In genomic region chr13:12340183-12340975, GRCm38 (mm10) we compare ENCODE assay signal across 8 mouse cellular contexts. TPM values are rescaled to one million over a fixed set of nuclear protein-coding genes. Genes with fewer than 3 reads are reported as not detected.
DNase-seq lines count a peak whose midpoint lies in the region; ATAC-seq and TF ChIP-seq lines count a peak whose summit lies in the region.

Actn2 (minus strand) TSS chr13:12340760.

- TF ChIP-seq CTCF in thymus, adult 2 months (IDR thresholded peaks at IDR 0.05; ENCODE audit: borderline replicate concordance, control insufficient read depth, extremely low read depth, insufficient read depth, low read length, poor library complexity): no peak

- H3K4me2 ChIP-seq in hindbrain, embryonic 11.5 days (replicated peaks; ENCODE audit: low read depth, low read length): peak within 1 kb of the TSS; percentile 69
- H3K4me2 ChIP-seq in lung, embryonic 15.5 days: peak within 1 kb of the TSS; percentile 70

- WGBS in hindbrain, embryonic 11.5 days: under 1% methylated on average over 42 of the region's 43 CpGs
- under 1% methylated on average over 43 of the region's 43 CpGs for WGBS in lung, embryonic 15.5 days
- 1% methylated on average over 43 of the region's 43 CpGs for WGBS in thymus, adult 2 months

- H3K4me3 ChIP-seq in hindbrain, embryonic 11.5 days (ENCODE audit: low read depth, low read length): peak within 1 kb of the TSS; percentile 36
- H3K4me3 ChIP-seq in lung, embryonic 15.5 days: peak within 1 kb of the TSS; percentile 29
- H3K4me3 ChIP-seq in thymus, adult 2 months (ENCODE audit: control insufficient read depth, insufficient read depth, low read length): peak within 1 kb of the TSS; percentile 41

- H3K9me3 ChIP-seq in hindbrain, embryonic 11.5 days (ENCODE audit: control insufficient read depth, low read length): no peaks in the 10 kb centered on the region
- no peaks in the 10 kb centered on the region for H3K9me3 ChIP-seq in lung, embryonic 15.5 days

- H3K9ac ChIP-seq in hindbrain, embryonic 11.5 days (ENCODE audit: low read depth, low read length): peak within 1 kb of the TSS; percentile 55
- 0 out of 2 replicates have a peak within 1 kb of the TSS, but pooled peaks have one; percentile 13 for H3K9ac ChIP-seq in lung, embryonic 15.5 days

- TF ChIP-seq POLR2A in thymus, adult 2 months (IDR thresholded peaks at IDR 0.05; ENCODE audit: control insufficient read depth, extremely low read depth, insufficient read depth, low read length, poor library complexity): no peak

- DNase-seq in R1 (ENCODE audit: low read depth, low spot score): peak; percentile 93
- DNase-seq in cerebellum, postnatal 14 days: peak; percentile 80 to 81
- DNase-seq in frontal cortex, postnatal 25 days (ENCODE audit: low spot score in 2 of 2): peak; percentile 60 to 61
- DNase-seq in hindbrain, embryonic 11.5 days (ENCODE audit: low spot score): peak; percentile 85
- peak; percentile 70 to 77 for DNase-seq in layer of hippocampus, postnatal 10 days (ENCODE audit: low spot score in 2 of 2)
- DNase-seq in ovary, adult 18-20 months (ENCODE audit: low spot score): peak; percentile 72
- peak; percentile 84 for DNase-seq in thymus, adult 2 months

- H3K4me1 ChIP-seq in hindbrain, embryonic 11.5 days (replicated peaks; ENCODE audit: control insufficient read depth, insufficient read depth, low read length): no peaks in the 10 kb centered on the region
- H3K4me1 ChIP-seq in lung, embryonic 15.5 days: peaks cover 8% of the 10 kb centered on the region
- H3K4me1 ChIP-seq in thymus, adult 2 months (replicated peaks; ENCODE audit: control insufficient read depth, insufficient read depth, low read length): peaks cover 18% of the 10 kb centered on the region

- H3K36me3 ChIP-seq in hindbrain, embryonic 11.5 days (ENCODE audit: control insufficient read depth, insufficient read depth, low read length): no peaks in the 10 kb centered on the region
- H3K36me3 ChIP-seq in lung, embryonic 15.5 days: no peaks in the 10 kb centered on the region
- no peaks in the 10 kb centered on the region for H3K36me3 ChIP-seq in thymus, adult 2 months (ENCODE audit: control insufficient read depth, insufficient read depth, low read length)

- no peaks in the 10 kb centered on the region for H3K27me3 ChIP-seq in hindbrain, embryonic 11.5 days (ENCODE audit: control insufficient read depth, insufficient read depth, low read length)
- H3K27me3 ChIP-seq in lung, embryonic 15.5 days: no peaks in the 10 kb centered on the region
- no peaks in the 10 kb centered on the region for H3K27me3 ChIP-seq in thymus, adult 2 months (ENCODE audit: control insufficient read depth, insufficient read depth, low read length)

- H3K27ac ChIP-seq in hindbrain, embryonic 11.5 days (ENCODE audit: low read depth, low read length): no peak within 1 kb of the TSS
- H3K27ac ChIP-seq in lung, embryonic 15.5 days: no peak within 1 kb of the TSS
- no peak within 1 kb of the TSS for H3K27ac ChIP-seq in thymus, adult 2 months (ENCODE audit: control insufficient read depth, insufficient read depth, low read length)

- peak; percentile 99 for ATAC-seq in hindbrain, embryonic 11.5 days (ENCODE audit: low FRiP score)
- ATAC-seq in lung, embryonic 15.5 days (ENCODE audit: borderline replicate concordance, extremely low read depth, low FRiP score, low TSS enrichment): peak; percentile 97

RNA-seq across cellular contexts. Expression of gene Actn2, which starts in this region (rescaled TPM):
- 3.3 and 5.8 TPM in 2 replicates for polyA plus RNA-seq in hindbrain, embryonic 11.5 days (2014; fragmentation: Nextera tagmentation; extraction: Ambion mirVana)
- 10 to 100 TPM; 18.4 to 22.6 TPM for total RNA-seq in layer of hippocampus, postnatal 10 days (2021)
- polyA plus RNA-seq in lung, embryonic 15.5 days (2015; fragmentation: Nextera tagmentation; extraction: Ambion mirVana): 30.1 and 33.0 TPM in 2 replicates
- 19.2 and 93.2 TPM in 2 replicates for polyA plus RNA-seq in thymus, adult 2 months (2012; rRNA removed)
